Comparison of ENCODE assay signal across 13 mouse cellular contexts in the genomic region with DNA sequence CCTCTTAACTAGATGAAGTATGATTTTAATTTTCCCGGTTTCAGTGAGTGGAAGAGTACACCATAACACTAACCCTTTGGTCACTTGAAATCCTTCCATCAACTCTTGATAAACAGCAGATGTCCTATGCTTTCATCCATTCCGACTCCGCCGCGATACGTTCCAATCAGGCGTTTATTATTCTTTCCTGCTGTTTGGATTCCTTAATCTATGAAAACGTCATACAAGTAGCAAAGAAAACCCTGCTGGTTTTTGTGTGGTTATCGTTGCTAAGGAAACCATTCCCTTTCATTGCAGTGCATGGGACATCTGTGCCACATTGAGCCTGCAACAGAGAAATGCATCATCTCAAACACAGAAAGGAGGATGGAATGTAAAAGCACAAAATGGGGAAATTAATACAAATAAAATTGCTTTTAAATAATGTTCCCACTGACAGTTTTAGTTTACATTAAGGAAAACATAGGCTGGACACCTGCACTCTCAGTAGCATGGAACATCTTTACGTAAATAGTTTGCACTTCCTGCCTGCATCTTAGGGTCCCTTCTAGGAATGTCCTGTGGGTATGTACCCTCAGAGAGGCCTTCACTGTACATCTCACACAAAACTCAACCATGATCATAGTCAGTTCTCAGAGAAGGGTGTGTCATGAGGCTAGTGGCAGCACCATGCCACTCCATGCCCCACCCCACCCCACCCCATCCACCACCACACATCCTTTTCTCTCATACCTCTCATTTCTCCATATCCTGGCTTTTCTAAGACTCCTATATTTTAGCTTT.
DNase-seq lines count a peak whose midpoint lies in the region; ATAC-seq and TF ChIP-seq lines count a peak whose summit lies in the region.
"Had no signal": no experiment of that assay in that cellular context is flagged by ENCODE, and none has a peak within 500 bp of the region (broad histone marks: within the 10 kb centered on the region; RNA-seq: fewer than 3 reads in every experiment).

No protein-coding gene starts in this region.

- no peak overlapping the region for H3K27ac ChIP-seq in stomach, embryonic 16.5 days (ENCODE audit: low read length)
- H3K27ac ChIP-seq in stomach, postnatal 0 days (replicated peaks), result no peak overlapping the region
- peak overlapping the region; percentile 69 for H3K27ac ChIP-seq in forebrain, postnatal 0 days (ENCODE audit: low read depth, low read length)
- no peak overlapping the region for H3K27ac ChIP-seq in thymus, adult 2 months (ENCODE audit: control insufficient read depth, insufficient read depth, low read length)
- no peak overlapping the region for H3K27ac ChIP-seq in intestine, embryonic 15.5 days
- H3K27ac ChIP-seq: limb, embryonic 15.5 days had no signal

- whole genome bisulfite sequencing in stomach, embryonic 16.5 days, result 38% methylated on average over 10 of the region's 10 CpGs
- WGBS in stomach, postnatal 0 days, result 32% methylated on average over 10 of the region's 10 CpGs
- 22% methylated on average over 10 of the region's 10 CpGs for WGBS in forebrain, postnatal 0 days
- WGBS in thymus, adult 2 months, result 86% methylated on average over 10 of the region's 10 CpGs
- 48% methylated on average over 10 of the region's 10 CpGs for WGBS in intestine, embryonic 15.5 days

- H3K4me2 ChIP-seq in stomach, embryonic 16.5 days (ENCODE audit: low read depth, low read length), result 0 out of 2 replicates have a peak overlapping the region, but pooled peaks have one; percentile 2
- no peak overlapping the region for H3K4me2 ChIP-seq in stomach, postnatal 0 days (replicated peaks; ENCODE audit: low read depth)
- H3K4me2 ChIP-seq in forebrain, postnatal 0 days (ENCODE audit: low read depth), result peak overlapping the region; percentile 34
- no peak overlapping the region for H3K4me2 ChIP-seq in intestine, embryonic 15.5 days (replicated peaks)
- H3K4me2 ChIP-seq: limb, embryonic 15.5 days had no signal

- no peak for TF ChIP-seq EP300 in stomach, postnatal 0 days (optimal IDR thresholded peaks at IDR 0.05)

- no peak for DNase-seq in stomach, postnatal 0 days (ENCODE audit: low spot score)
- DNase-seq in forebrain, postnatal 0 days, result peak; percentile 74
- DNase-seq in left cerebral cortex, postnatal 4 days, result peak; percentile 5
- DNase-seq in urinary bladder, postnatal 10 days (ENCODE audit: low spot score), result no peak
- DNase-seq in thymus, adult 2 months, result no peak
- DNase-seq: adrenal gland, adult 8-10 months; heart, adult 18-20 months; kidney, adult 18-20 months; right cerebral cortex, postnatal 14 days; thymus, postnatal 36 days had no signal

- H3K4me3 ChIP-seq in stomach, embryonic 16.5 days (replicated peaks; ENCODE audit: low read length), result no peak overlapping the region
- H3K4me3 ChIP-seq in stomach, postnatal 0 days (ENCODE audit: low read depth, low read length), result no peak overlapping the region
- 0 out of 2 replicates have a peak overlapping the region, but pooled peaks have one; percentile 6 for H3K4me3 ChIP-seq in forebrain, postnatal 0 days (ENCODE audit: low read depth, low read length)
- H3K4me3 ChIP-seq in thymus, adult 2 months (ENCODE audit: control insufficient read depth, insufficient read depth, low read length), result no peak overlapping the region
- no peak overlapping the region for H3K4me3 ChIP-seq in intestine, embryonic 15.5 days (replicated peaks)
- H3K4me3 ChIP-seq: limb, embryonic 15.5 days had no signal

- no peaks in the 10 kb centered on the region for H3K4me1 ChIP-seq in stomach, embryonic 16.5 days (ENCODE audit: control insufficient read depth, insufficient read depth, low read length)
- no peaks in the 10 kb centered on the region for H3K4me1 ChIP-seq in stomach, postnatal 0 days (replicated peaks; ENCODE audit: control insufficient read depth, insufficient read depth)
- peaks cover 9% of the 10 kb centered on the region for H3K4me1 ChIP-seq in forebrain, postnatal 0 days (ENCODE audit: insufficient read depth)
- no peaks in the 10 kb centered on the region for H3K4me1 ChIP-seq in thymus, adult 2 months (replicated peaks; ENCODE audit: control insufficient read depth, insufficient read depth, low read length)
- no peaks in the 10 kb centered on the region for H3K4me1 ChIP-seq in intestine, embryonic 15.5 days (replicated peaks)
- H3K4me1 ChIP-seq: limb, embryonic 15.5 days had no signal

- H3K36me3 ChIP-seq in stomach, embryonic 16.5 days (ENCODE audit: control insufficient read depth, insufficient read depth, low read length), result no peaks in the 10 kb centered on the region
- no peaks in the 10 kb centered on the region for H3K36me3 ChIP-seq in stomach, postnatal 0 days (ENCODE audit: control insufficient read depth, insufficient read depth, low read length)
- no peaks in the 10 kb centered on the region for H3K36me3 ChIP-seq in forebrain, postnatal 0 days (ENCODE audit: insufficient read depth)
- H3K36me3 ChIP-seq in thymus, adult 2 months (ENCODE audit: control insufficient read depth, insufficient read depth, low read length), result no peaks in the 10 kb centered on the region
- no peaks in the 10 kb centered on the region for H3K36me3 ChIP-seq in intestine, embryonic 15.5 days
- H3K36me3 ChIP-seq: limb, embryonic 15.5 days had no signal

- H3K9ac ChIP-seq in stomach, embryonic 16.5 days (ENCODE audit: low read length), result no peak overlapping the region
- H3K9ac ChIP-seq in stomach, postnatal 0 days (ENCODE audit: low read length), result no peak overlapping the region
- peak overlapping the region; percentile 25; the same call in 1 of the 2 replicates for H3K9ac ChIP-seq in forebrain, postnatal 0 days
- no peak overlapping the region for H3K9ac ChIP-seq in intestine, embryonic 15.5 days
- H3K9ac ChIP-seq: limb, embryonic 15.5 days had no signal

- H3K9me3 ChIP-seq in stomach, embryonic 16.5 days (replicated peaks; ENCODE audit: control insufficient read depth, low read length), result no peaks in the 10 kb centered on the region
- no peaks in the 10 kb centered on the region for H3K9me3 ChIP-seq in stomach, postnatal 0 days (ENCODE audit: control insufficient read depth, low read length)
- no peaks in the 10 kb centered on the region for H3K9me3 ChIP-seq in forebrain, postnatal 0 days (ENCODE audit: low read length)
- no peaks in the 10 kb centered on the region for H3K9me3 ChIP-seq in intestine, embryonic 15.5 days
- H3K9me3 ChIP-seq: limb, embryonic 15.5 days had no signal

- intact Hi-C loops in left cerebral cortex, postnatal 4 days (cut with DNase I), result no loop called here

- H3K27me3 ChIP-seq in stomach, embryonic 16.5 days (ENCODE audit: control insufficient read depth, insufficient read depth, low read length), result no peaks in the 10 kb centered on the region
- H3K27me3 ChIP-seq in stomach, postnatal 0 days (ENCODE audit: control insufficient read depth, insufficient read depth, low read length), result no peaks in the 10 kb centered on the region
- H3K27me3 ChIP-seq in forebrain, postnatal 0 days (ENCODE audit: insufficient read depth, low read length), result no peaks in the 10 kb centered on the region
- no peaks in the 10 kb centered on the region for H3K27me3 ChIP-seq in thymus, adult 2 months (ENCODE audit: control insufficient read depth, insufficient read depth, low read length)
- no peaks in the 10 kb centered on the region for H3K27me3 ChIP-seq in intestine, embryonic 15.5 days (replicated peaks)
- H3K27me3 ChIP-seq: limb, embryonic 15.5 days had no signal

- ATAC-seq in stomach, embryonic 16.5 days (ENCODE audit: insufficient read depth, low FRiP score), result no peak
- ATAC-seq in stomach, postnatal 0 days (ENCODE audit: low FRiP score, low TSS enrichment), result no peak
- ATAC-seq in forebrain, postnatal 0 days, result peak; percentile 92
- no peak for ATAC-seq in intestine, embryonic 15.5 days

- no peak for TF ChIP-seq POLR2A in thymus, adult 2 months (IDR thresholded peaks at IDR 0.05; ENCODE audit: control insufficient read depth, extremely low read depth, insufficient read depth, low read length, poor library complexity)

- no peak for TF ChIP-seq CTCF in stomach, postnatal 0 days (IDR thresholded peaks at IDR 0.05; ENCODE audit: low read depth)
- no peak for TF ChIP-seq CTCF in forebrain, postnatal 0 days (IDR thresholded peaks at IDR 0.05; ENCODE audit: low read depth)
- no peak for TF ChIP-seq CTCF in thymus, adult 2 months (IDR thresholded peaks at IDR 0.05; ENCODE audit: borderline replicate concordance, control insufficient read depth, extremely low read depth, insufficient read depth, low read length, poor library complexity)

Comparison
In these comparisons a context has a peak if more than half of its experiments do, and no peak if none do; other contexts are left out.
1. H3K4me2 ChIP-seq: peak in stomach, embryonic 16.5 days (single experiment) and forebrain, postnatal 0 days (single experiment); none in stomach, postnatal 0 days (single experiment) and intestine, embryonic 15.5 days (single experiment).
2. DNase-seq: peak in forebrain, postnatal 0 days (single experiment) and left cerebral cortex, postnatal 4 days (single experiment); none in stomach, postnatal 0 days (single experiment), urinary bladder, postnatal 10 days (single experiment) and thymus, adult 2 months (single experiment).